Mouse (Mus musculus): ENCODE results near the gene Zbtb8b. TPM values are rescaled to one million over a fixed set of nuclear protein-coding genes. Genes with fewer than 3 reads are reported as not detected.

Zbtb8b gene
- polyA plus RNA-seq, 2 experiments: 0.31 to 0.91 TPM

DNA sequence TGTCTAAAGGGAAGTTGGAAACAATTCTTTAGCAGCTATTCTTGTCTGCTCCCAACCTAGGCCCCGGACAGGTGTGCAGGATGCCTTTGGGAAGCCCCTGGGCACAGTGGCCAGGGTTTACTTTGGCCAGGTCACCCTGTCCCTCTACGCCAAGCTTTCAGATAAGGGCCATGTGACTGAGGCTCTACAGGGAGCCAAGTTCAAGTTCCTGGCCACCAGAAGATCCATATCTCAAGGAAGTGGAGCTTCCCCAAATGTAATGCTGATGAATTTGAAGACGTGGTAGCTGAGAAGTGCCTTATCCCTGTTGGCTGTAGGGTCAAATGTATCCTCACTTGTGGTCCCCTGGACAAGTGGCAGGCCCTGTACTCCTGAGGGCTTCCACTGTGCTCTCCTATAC is 60.8 kb downstream of the Zbtb8b start:
- 33% methylated on average over 3 of the region's 3 CpGs for WGBS (ENCODE audit: insufficient replicate concordance)
- Histone ChIP-seq H3K4me3 (ENCODE audit: insufficient read depth in 1 of 2, low read depth in 2 of 2, low read length in 2 of 2) (no peak overlapping the region), H3K4me1 (replicated peaks; ENCODE audit: control insufficient read depth in 2 of 2, insufficient read depth in 2 of 2, low read length in 1 of 2) (peaks cover 2 to 10% of the 10 kb centered on the region in 2 experiments; a peak in 3 of 4 replicates), H3K9me3 (ENCODE audit: control insufficient read depth, low read length) (no peaks in the 10 kb centered on the region), H3K4me2 (ENCODE audit: low read depth) (no peak overlapping the region), H3K27ac (no peak overlapping the region), H3K36me3 (replicated peaks; ENCODE audit: control insufficient read depth, insufficient read depth, low read depth) (no peaks in the 10 kb centered on the region), H3K9ac (replicated peaks) (no peak overlapping the region), H3K27me3 (ENCODE audit: control insufficient read depth, insufficient read depth, low read length) (peaks cover 16% of the 10 kb centered on the region)
- DNase-seq (ENCODE audit: low read depth in 3 of 3, low spot score in 3 of 3): no peak
- TF ChIP-seq CTCF (IDR thresholded peaks at IDR 0.05; ENCODE audit: low read depth) (no peak), EP300 (IDR thresholded peaks at IDR 0.05; ENCODE audit: low read depth) (no peak)
- ATAC-seq (ENCODE audit: insufficient read depth): no peak

- no peaks in the 10 kb centered on the region for H3K36me3 ChIP-seq (replicated peaks; ENCODE audit: control insufficient read depth, insufficient read depth, low read depth)
- H3K4me3 ChIP-seq (ENCODE audit: insufficient read depth in 1 of 2, low read depth in 2 of 2, low read length in 2 of 2): peak within 1 kb of the TSS; percentile 69 to 84
- H3K27ac ChIP-seq: peak within 1 kb of the TSS; percentile 25; the same call in 1 of the 2 replicates
- H3K4me1 ChIP-seq (replicated peaks; ENCODE audit: control insufficient read depth in 2 of 2, insufficient read depth in 2 of 2, low read length in 1 of 2): peaks cover 5 to 9% of the 10 kb centered on the region in 2 experiments
- 2% methylated on average over 61 of the region's 65 CpGs for WGBS (ENCODE audit: insufficient replicate concordance)
- peaks cover 16% of the 10 kb centered on the region for H3K27me3 ChIP-seq (ENCODE audit: control insufficient read depth, insufficient read depth, low read length)
- H3K9ac ChIP-seq (replicated peaks): peak within 1 kb of the TSS; percentile 57
- ATAC-seq (ENCODE audit: insufficient read depth) (peak; percentile 72), DNase-seq (ENCODE audit: low read depth in 3 of 3, low spot score in 3 of 3) (no peak)
- TF ChIP-seq CTCF (IDR thresholded peaks at IDR 0.05; ENCODE audit: low read depth): no peak
- peak within 1 kb of the TSS; percentile 98 for H3K4me2 ChIP-seq (ENCODE audit: low read depth)
- H3K9me3 ChIP-seq (ENCODE audit: control insufficient read depth, low read length): no peaks in the 10 kb centered on the region
Observed at GRCm38 (mm10) chr4:129377601-129378390, 62.9 kb downstream of the Zbtb8b start, which contains the start of gene Zbtb8a. Zbtb8a (minus strand) TSS chr4:129378116.

- Histone ChIP-seq H3K4me1 (replicated peaks; ENCODE audit: control insufficient read depth in 2 of 2, insufficient read depth in 2 of 2, low read length in 1 of 2) (peaks cover 8 to 12% of the 10 kb centered on the region in 2 experiments), H3K36me3 (replicated peaks; ENCODE audit: control insufficient read depth, insufficient read depth, low read depth) (no peaks in the 10 kb centered on the region), H3K4me2 (ENCODE audit: low read depth) (peak overlapping the region; percentile 98), H3K9me3 (ENCODE audit: control insufficient read depth, low read length) (no peaks in the 10 kb centered on the region), H3K9ac (replicated peaks) (peak overlapping the region; percentile 57), H3K4me3 (ENCODE audit: insufficient read depth in 1 of 2, low read depth in 2 of 2, low read length in 2 of 2) (peak overlapping the region; percentile 69 to 84), H3K27ac (peak overlapping the region; percentile 25; the same call in 1 of the 2 replicates), H3K27me3 (ENCODE audit: control insufficient read depth, insufficient read depth, low read length) (peaks cover 16% of the 10 kb centered on the region)
- DNase-seq (ENCODE audit: low read depth in 3 of 3, low spot score in 3 of 3) (no peak), ATAC-seq (ENCODE audit: insufficient read depth) (peak; percentile 81)
- TF ChIP-seq CTCF (IDR thresholded peaks at IDR 0.05; ENCODE audit: low read depth) (no peak), EP300 (IDR thresholded peaks at IDR 0.05; ENCODE audit: low read depth) (no peak)
- WGBS (ENCODE audit: insufficient replicate concordance): under 1% methylated on average over 56 of the region's 68 CpGs
Observed at GRCm38 (mm10) chr4:129376961-129377545, 63.6 kb downstream of the Zbtb8b start.

DNA sequence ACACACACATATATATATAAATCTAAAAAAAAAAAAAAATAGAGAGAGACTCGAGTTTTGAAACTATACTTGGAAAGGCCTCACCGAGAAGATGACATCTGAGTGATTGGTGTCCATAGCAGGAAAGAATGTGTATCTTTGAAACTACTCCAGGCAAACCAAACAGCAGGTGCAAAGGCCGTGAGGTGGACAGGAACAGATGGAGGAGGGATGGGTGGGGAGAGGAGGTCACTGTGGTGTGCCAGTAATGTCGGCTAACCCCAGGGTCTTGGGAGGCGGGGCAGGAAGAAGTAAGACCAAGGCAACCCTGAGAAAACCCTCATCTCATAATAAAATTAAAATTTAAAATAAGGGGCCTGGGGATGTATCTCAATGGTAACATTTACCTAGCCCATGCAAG is 64.8 kb downstream of the Zbtb8b start:
- no peak for ATAC-seq (ENCODE audit: insufficient read depth)
- Histone ChIP-seq H3K9me3 (ENCODE audit: control insufficient read depth, low read length) (no peaks in the 10 kb centered on the region), H3K4me1 (replicated peaks; ENCODE audit: control insufficient read depth in 2 of 2, insufficient read depth in 2 of 2, low read length in 1 of 2) (peaks cover 8 to 12% of the 10 kb centered on the region in 2 experiments), H3K4me2 (ENCODE audit: low read depth) (no peak overlapping the region), H3K9ac (replicated peaks) (no peak overlapping the region), H3K4me3 (ENCODE audit: insufficient read depth in 1 of 2, low read depth in 2 of 2, low read length in 2 of 2) (no peak overlapping the region), H3K36me3 (replicated peaks; ENCODE audit: control insufficient read depth, insufficient read depth, low read depth) (no peaks in the 10 kb centered on the region), H3K27ac (no peak overlapping the region), H3K27me3 (ENCODE audit: control insufficient read depth, insufficient read depth, low read length) (peaks cover 16% of the 10 kb centered on the region)
- 62% methylated on average over 5 of the region's 5 CpGs for WGBS (ENCODE audit: insufficient replicate concordance)
- DNase-seq (ENCODE audit: low read depth in 3 of 3, low spot score in 3 of 3): no peak
- TF ChIP-seq CTCF (IDR thresholded peaks at IDR 0.05; ENCODE audit: low read depth) (no peak), EP300 (IDR thresholded peaks at IDR 0.05; ENCODE audit: low read depth) (no peak)

Other genes with a start within 250 kb of the Zbtb8b start
- 1.2 and 1.5 TPM in 2 replicates for gene C77080, start 179.4 kb downstream of the Zbtb8b start, polyA plus RNA-seq (2012; rRNA removed)
- gene C77080, start 179.4 kb downstream of the Zbtb8b start, polyA plus RNA-seq (2014; fragmentation: Nextera tagmentation; extraction: Ambion mirVana): 0.74 and 0.91 TPM in 2 replicates
- gene Sync, start 153.2 kb downstream of the Zbtb8b start, polyA plus RNA-seq (2012; rRNA removed): 0.01 and 0.03 TPM in 2 replicates
- gene Sync, start 153.2 kb downstream of the Zbtb8b start, polyA plus RNA-seq (2014; fragmentation: Nextera tagmentation; extraction: Ambion mirVana): 0.08 TPM in 1 of 2 replicates, not detected in the other
- gene Rbbp4, start 105.5 kb downstream of the Zbtb8b start, polyA plus RNA-seq (2012; rRNA removed): 45.8 and 60.8 TPM in 2 replicates
- gene Rbbp4, start 105.5 kb downstream of the Zbtb8b start, polyA plus RNA-seq (2014; fragmentation: Nextera tagmentation; extraction: Ambion mirVana): 241 and 248 TPM in 2 replicates
- 22.3 and 24.5 TPM in 2 replicates for gene Zbtb8os, start 105.2 kb downstream of the Zbtb8b start, polyA plus RNA-seq (2012; rRNA removed)
- 33.2 and 33.8 TPM in 2 replicates for gene Zbtb8os, start 105.2 kb downstream of the Zbtb8b start, polyA plus RNA-seq (2014; fragmentation: Nextera tagmentation; extraction: Ambion mirVana)
- gene Zbtb8a, start 62.7 kb downstream of the Zbtb8b start, polyA plus RNA-seq (2012; rRNA removed): 1.8 and 2.1 TPM in 2 replicates
- gene Zbtb8a, start 62.7 kb downstream of the Zbtb8b start, polyA plus RNA-seq (2014; fragmentation: Nextera tagmentation; extraction: Ambion mirVana): 0.41 and 1.1 TPM in 2 replicates
- 30.5 and 34.7 TPM in 2 replicates for gene Bsdc1, start 20.7 kb upstream of the Zbtb8b start, polyA plus RNA-seq (2012; rRNA removed)
- 52.1 and 52.4 TPM in 2 replicates for gene Bsdc1, start 20.7 kb upstream of the Zbtb8b start, polyA plus RNA-seq (2014; fragmentation: Nextera tagmentation; extraction: Ambion mirVana)
- gene Tssk3, start 50.2 kb upstream of the Zbtb8b start, polyA plus RNA-seq (2012; rRNA removed): not detected in 2 replicates
- gene Tssk3, start 50.2 kb upstream of the Zbtb8b start, polyA plus RNA-seq (2014; fragmentation: Nextera tagmentation; extraction: Ambion mirVana): not detected in 2 replicates
- 0.40 and 0.54 TPM in 2 replicates for gene Fam229a, start 50.3 kb upstream of the Zbtb8b start, polyA plus RNA-seq (2012; rRNA removed)
- 0.37 and 0.44 TPM in 2 replicates for gene Fam229a, start 50.3 kb upstream of the Zbtb8b start, polyA plus RNA-seq (2014; fragmentation: Nextera tagmentation; extraction: Ambion mirVana)
- 30.6 and 34.8 TPM in 2 replicates for gene Marcksl1, start 72.7 kb upstream of the Zbtb8b start, polyA plus RNA-seq (2012; rRNA removed)
- 38.2 and 42.0 TPM in 2 replicates for gene Marcksl1, start 72.7 kb upstream of the Zbtb8b start, polyA plus RNA-seq (2014; fragmentation: Nextera tagmentation; extraction: Ambion mirVana)
- gene Hdac1, start 101.9 kb upstream of the Zbtb8b start, polyA plus RNA-seq (2012; rRNA removed): 59.4 and 76.5 TPM in 2 replicates
- gene Hdac1, start 101.9 kb upstream of the Zbtb8b start, polyA plus RNA-seq (2014; fragmentation: Nextera tagmentation; extraction: Ambion mirVana): 107 and 114 TPM in 2 replicates
- gene Lck, start 132.8 kb upstream of the Zbtb8b start, polyA plus RNA-seq (2012; rRNA removed): 2.7 and 3.1 TPM in 2 replicates
- 3.9 TPM in 2 replicates for gene Lck, start 132.8 kb upstream of the Zbtb8b start, polyA plus RNA-seq (2014; fragmentation: Nextera tagmentation; extraction: Ambion mirVana)
- 7.6 TPM in 2 replicates for gene Fam167b, start 137.7 kb upstream of the Zbtb8b start, polyA plus RNA-seq (2012; rRNA removed)
- gene Fam167b, start 137.7 kb upstream of the Zbtb8b start, polyA plus RNA-seq (2014; fragmentation: Nextera tagmentation; extraction: Ambion mirVana): 5.4 and 5.8 TPM in 2 replicates
- 223 and 242 TPM in 2 replicates for gene Eif3i, start 159.8 kb upstream of the Zbtb8b start, polyA plus RNA-seq (2012; rRNA removed)
- 201 and 225 TPM in 2 replicates for gene Eif3i, start 159.8 kb upstream of the Zbtb8b start, polyA plus RNA-seq (2014; fragmentation: Nextera tagmentation; extraction: Ambion mirVana)
- gene Tmem234, start 159.8 kb upstream of the Zbtb8b start, polyA plus RNA-seq (2012; rRNA removed): 78.5 and 84.2 TPM in 2 replicates
- gene Tmem234, start 159.8 kb upstream of the Zbtb8b start, polyA plus RNA-seq (2014; fragmentation: Nextera tagmentation; extraction: Ambion mirVana): 108 and 129 TPM in 2 replicates
- gene Dcdc2b, start 173.4 kb upstream of the Zbtb8b start, polyA plus RNA-seq (2012; rRNA removed): 0.28 and 0.47 TPM in 2 replicates
- gene Dcdc2b, start 173.4 kb upstream of the Zbtb8b start, polyA plus RNA-seq (2014; fragmentation: Nextera tagmentation; extraction: Ambion mirVana): 0.19 and 0.61 TPM in 2 replicates
- 6.2 and 8.8 TPM in 2 replicates for gene Iqcc, start 178.2 kb upstream of the Zbtb8b start, polyA plus RNA-seq (2012; rRNA removed)
- 7.0 and 9.2 TPM in 2 replicates for gene Iqcc, start 178.2 kb upstream of the Zbtb8b start, polyA plus RNA-seq (2014; fragmentation: Nextera tagmentation; extraction: Ambion mirVana)
- 5.7 and 12.0 TPM in 2 replicates for gene Ccdc28b, start 183.1 kb upstream of the Zbtb8b start, polyA plus RNA-seq (2012; rRNA removed)
- 11.0 and 12.4 TPM in 2 replicates for gene Ccdc28b, start 183.1 kb upstream of the Zbtb8b start, polyA plus RNA-seq (2014; fragmentation: Nextera tagmentation; extraction: Ambion mirVana)
- 12.2 and 17.0 TPM in 2 replicates for gene Txlna, start 200.2 kb upstream of the Zbtb8b start, polyA plus RNA-seq (2012; rRNA removed)
- gene Txlna, start 200.2 kb upstream of the Zbtb8b start, polyA plus RNA-seq (2014; fragmentation: Nextera tagmentation; extraction: Ambion mirVana): 26.3 and 30.3 TPM in 2 replicates
- 8.9 and 10.1 TPM in 2 replicates for gene Kpna6, start 231.9 kb upstream of the Zbtb8b start, polyA plus RNA-seq (2012; rRNA removed)
- 5.4 and 7.1 TPM in 2 replicates for gene Kpna6, start 231.9 kb upstream of the Zbtb8b start, polyA plus RNA-seq (2014; fragmentation: Nextera tagmentation; extraction: Ambion mirVana)

Data from liver, embryonic 14.5 days (tissue).